In the genomic region with DNA sequence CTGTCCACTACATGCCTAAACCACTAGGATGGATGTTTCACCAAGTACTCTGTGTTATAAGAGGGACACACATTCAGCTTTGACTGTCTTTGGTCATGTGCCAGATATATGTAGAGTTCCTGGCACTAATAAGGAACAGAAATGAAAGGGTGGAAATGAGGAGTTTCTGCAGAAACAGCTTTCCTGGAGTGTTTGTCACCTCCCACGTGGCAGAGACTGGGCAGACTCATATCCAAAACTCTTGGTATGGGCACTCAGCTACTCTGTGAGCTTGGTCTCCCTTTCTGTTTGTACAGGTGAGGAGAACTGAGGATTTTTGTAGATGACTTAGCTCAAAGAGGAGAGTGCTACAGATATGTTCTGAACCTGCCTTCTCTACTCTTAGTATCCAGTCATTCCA, we compare ENCODE assay signal across 18 mouse cellular contexts.
"Had no signal": no experiment of that assay in that cellular context is flagged by ENCODE, and none has a peak within 500 bp of the region (broad histone marks: within the 10 kb centered on the region; RNA-seq: fewer than 3 reads in every experiment).

No protein-coding gene starts in this region.

- ATAC-seq: forebrain, postnatal 0 days; hindbrain, postnatal 0 days; intestine, embryonic 16.5 days; liver, embryonic 12.5 days had no signal

- DNase-seq: forebrain, postnatal 0 days; gastrocnemius, postnatal 14 days; gastrocnemius, postnatal 36 days; heart, adult 11 months; heart, adult 2 months; heart, postnatal 14 days; heart, postnatal 36 days; kidney, adult 11 months; kidney, adult 2 months; kidney, adult 9 months; kidney, postnatal 14 days; kidney, postnatal 36 days; layer of hippocampus, adult 9-11 months; layer of hippocampus, postnatal 36 days; left cerebral cortex, postnatal 4 days had no signal
